Mouse (Mus musculus): Measurements from ENCODE around the gene Cfap46.

The Cfap46 gene

GRCm38 (mm10) chr7:139579261-139579905 lies 104.2 kb downstream of the Cfap46 start:
- DNase-seq, result no peak

GRCm38 (mm10) chr7:139576064-139576686 lies 107.4 kb downstream of the Cfap46 start:
- no peak for DNase-seq

DNA sequence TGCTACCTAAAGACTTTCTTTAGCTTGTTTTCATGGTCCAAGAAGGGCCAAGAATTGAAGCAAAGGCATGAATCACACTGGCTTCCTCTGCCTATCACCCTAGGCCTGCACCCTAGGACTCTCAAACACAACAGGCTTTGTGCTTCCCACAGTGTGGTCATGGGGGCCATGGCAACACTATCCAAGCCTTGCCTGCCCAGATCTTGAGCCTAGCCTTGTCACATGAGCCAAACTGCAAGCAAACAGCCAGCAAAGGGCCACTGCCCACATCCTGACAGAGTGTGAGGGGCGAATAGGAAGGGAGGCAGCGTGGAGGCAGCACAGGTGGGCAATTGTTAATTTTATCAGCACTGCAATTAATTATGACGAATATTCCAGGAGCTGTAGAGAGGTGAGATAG lies 111.0 kb downstream of the Cfap46 start:
- no peak for DNase-seq

DNA sequence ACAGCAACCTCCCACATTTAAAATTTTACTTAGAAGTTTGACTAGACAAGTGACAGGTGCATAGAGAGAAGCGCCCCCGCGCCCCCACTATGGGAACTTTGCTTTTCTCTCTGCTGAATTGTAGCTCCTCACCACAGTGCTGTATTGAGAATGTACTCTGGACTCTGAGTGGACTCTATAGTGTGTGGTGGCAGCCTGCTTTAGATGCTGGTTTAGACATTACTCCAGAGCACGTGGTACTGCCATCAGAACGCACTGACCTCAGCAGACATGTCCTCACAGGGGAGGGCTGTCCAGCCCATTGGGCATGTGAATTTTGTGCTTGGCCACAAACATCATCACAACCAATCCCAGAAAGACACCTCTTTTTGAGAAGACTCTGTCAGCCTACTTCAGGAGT lies 112.8 kb downstream of the Cfap46 start:
- no peak for DNase-seq

- DNase-seq, result no peak
Observed at GRCm38 (mm10) chr7:139566533-139566932, 117.1 kb downstream of the Cfap46 start.

- no peak for DNase-seq
Observed at GRCm38 (mm10) chr7:139565998-139566397, 117.6 kb downstream of the Cfap46 start.

- DNase-seq, result no peak
Observed at GRCm38 (mm10) chr7:139564161-139564560, 119.5 kb downstream of the Cfap46 start.

GRCm38 (mm10) chr7:139563425-139563824 lies 120.2 kb downstream of the Cfap46 start:
- no peak for DNase-seq

DNA sequence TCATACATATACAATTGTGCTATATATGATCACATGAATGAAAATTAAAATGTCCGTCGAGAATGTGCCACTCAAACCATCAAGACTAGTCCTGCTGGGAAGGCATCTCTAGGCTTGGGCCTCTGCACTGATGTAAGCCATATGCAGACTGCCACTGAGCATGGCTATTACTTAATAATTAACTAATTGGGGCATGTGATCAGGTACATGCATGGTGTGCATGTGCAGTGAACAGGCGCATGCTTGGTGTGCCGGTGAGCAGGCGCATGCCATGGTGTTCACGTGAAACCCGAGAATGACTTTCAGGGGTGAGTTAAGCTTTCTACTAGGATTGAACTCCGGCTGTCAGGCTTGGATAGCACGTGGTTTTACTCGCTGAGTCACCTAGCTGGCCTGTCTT lies 124.0 kb downstream of the Cfap46 start:
- DNase-seq, result no peak

DNA sequence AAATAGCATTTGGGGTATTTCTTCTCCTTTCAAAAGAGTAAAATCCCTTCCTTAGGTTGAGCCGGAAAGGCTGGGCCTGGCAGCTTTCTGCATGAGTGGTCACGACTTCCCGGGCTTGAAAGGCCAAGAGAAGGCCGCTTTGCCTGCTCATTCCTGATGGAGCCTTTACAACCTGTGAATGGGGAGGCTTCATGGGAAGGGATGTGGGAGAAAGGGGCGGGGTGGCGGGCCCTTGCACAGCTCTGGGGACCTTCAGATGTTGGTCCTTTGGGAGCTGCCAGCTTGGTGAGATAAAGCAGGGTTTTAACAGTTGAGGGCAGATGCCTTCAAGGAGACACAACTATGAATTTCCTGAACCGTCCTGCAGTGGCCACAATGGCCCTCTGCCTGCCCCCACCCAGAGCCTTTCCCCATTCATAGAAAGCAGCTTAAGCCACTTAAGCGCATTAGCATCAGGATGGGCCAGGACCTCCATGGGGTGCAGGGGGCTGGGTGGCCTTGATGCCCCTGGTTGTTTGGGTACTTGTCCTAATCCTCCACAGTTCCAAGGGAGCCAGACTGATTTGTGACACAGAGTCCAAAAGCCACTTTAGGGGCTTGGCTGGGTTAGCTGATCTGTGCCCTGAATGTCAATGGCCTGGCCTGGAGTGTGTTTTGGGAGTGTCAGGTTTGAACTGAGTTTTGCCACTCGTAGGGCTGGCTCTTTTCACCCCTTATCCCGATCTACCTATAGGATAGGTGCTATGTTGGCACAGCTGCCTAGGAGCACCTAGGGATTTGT lies 126.7 kb downstream of the Cfap46 start:
- DNase-seq, result no peak

DNA sequence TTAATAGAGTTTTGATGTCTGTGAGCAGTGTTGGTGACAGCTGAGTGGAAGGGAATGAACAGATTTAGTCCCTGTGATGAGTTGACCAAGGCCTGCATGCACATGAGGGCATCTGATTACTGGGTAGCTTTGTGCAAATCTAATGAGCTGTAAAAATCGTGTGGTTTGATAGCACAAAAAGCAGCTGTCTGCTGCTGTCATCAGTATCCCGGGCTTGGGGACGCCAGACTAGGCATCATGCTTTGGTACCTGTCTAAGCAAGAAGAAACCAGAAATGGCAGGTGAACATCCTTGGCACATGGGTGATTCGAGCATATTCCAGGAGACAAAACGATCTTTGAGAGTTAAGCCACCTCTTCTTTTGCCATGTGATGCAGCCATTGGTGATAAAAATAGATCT lies 127.3 kb downstream of the Cfap46 start:
- DNase-seq, result no peak

- no peak for DNase-seq
Observed at GRCm38 (mm10) chr7:139551519-139551918, 132.1 kb downstream of the Cfap46 start.
